Mouse (Mus musculus): Measurements from ENCODE around the gene Fam19a4.

DNA sequence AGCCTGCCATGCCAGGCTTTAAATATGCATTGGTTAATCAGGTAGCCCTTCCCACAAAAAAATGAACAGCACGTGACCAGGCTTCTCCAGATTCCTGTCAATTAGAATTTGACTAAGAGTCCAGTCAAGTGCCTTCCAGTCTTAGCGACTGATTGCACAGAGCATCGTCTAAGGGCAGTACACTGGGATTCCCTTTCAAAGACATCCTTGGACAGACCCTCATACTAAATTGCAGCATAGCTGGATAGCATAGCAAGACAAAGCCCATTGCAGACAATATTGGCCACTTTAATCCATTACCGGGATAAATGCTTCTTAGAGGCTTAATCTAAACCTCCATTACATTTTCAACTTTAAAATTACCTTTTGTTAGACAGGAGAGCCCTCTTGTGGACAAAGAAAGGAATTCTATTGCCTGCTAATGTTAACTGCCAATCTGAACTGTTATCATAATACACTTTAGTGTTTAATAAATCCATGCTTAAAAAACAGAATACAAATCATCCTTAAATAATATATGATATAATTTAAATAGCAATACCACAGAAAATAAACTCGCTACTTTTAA is 33.0 kb downstream of the Fam19a4 start:
- no peak for TF ChIP-seq MAFK (IDR thresholded peaks at IDR 0.05; ENCODE audit: insufficient read depth, low read depth, low read length)
- no peak for TF ChIP-seq CHD2 (IDR thresholded peaks at IDR 0.05; ENCODE audit: low read depth, low read length)

All from ES-E14 (cell line).